Comparison of ENCODE assay signal across 8 mouse cellular contexts in the genomic region with DNA sequence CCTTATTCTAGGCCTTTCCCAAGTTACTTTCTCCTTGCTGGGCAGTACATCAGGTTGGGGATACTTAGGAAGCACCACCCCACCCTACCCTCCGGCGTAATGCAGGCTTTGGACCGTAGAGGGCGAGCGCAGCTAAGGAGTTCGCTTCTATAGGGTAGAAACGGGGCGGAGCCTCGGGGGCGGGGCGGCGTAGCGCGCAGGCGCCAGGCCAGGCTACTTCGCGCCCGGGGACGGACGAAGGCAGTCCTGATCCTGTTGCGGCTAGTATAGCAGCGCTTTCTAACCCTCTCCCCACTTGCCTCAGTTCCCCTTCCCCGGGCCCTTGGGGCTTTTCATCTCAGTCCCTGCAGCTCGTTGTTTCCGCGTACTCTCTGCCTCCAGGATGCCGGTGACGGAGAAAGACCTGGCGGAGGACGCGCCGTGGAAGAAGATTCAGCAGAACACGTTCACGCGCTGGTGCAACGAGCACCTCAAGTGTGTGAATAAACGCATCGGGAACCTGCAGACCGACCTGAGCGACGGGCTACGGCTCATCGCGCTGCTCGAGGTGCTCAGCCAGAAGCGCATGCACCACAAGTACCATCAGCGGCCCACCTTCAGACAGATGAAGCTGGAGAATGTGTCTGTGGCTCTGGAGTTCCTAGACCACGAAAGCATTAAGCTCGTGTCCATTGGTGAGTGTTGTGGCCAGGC. TPM values are rescaled to one million over a fixed set of nuclear protein-coding genes. Genes with fewer than 3 reads are reported as not detected.
A peak's percentile ranks its signal among the peaks of the same experiment; 100 is the strongest.
DNase-seq lines count a peak whose midpoint lies in the region; ATAC-seq lines count a peak whose summit lies in the region.

Gene Flnb, plus strand, starts transcription at position 188 of the 693 bp plus-strand sequence.

- peaks cover 35% of the 10 kb centered on the region for H3K4me1 ChIP-seq in intestine, embryonic 16.5 days (ENCODE audit: control insufficient read depth, insufficient read depth, low read length)

- no peaks in the 10 kb centered on the region for H3K27me3 ChIP-seq in intestine, embryonic 16.5 days (replicated peaks; ENCODE audit: control insufficient read depth, insufficient read depth, low read length)

- peak within 1 kb of the TSS; percentile 86 for H3K9ac ChIP-seq in intestine, embryonic 16.5 days (ENCODE audit: low read depth, low read length)

- H3K4me2 ChIP-seq in intestine, embryonic 16.5 days (ENCODE audit: low read depth, low read length): peak within 1 kb of the TSS; percentile 79

- no peaks in the 10 kb centered on the region for H3K9me3 ChIP-seq in intestine, embryonic 16.5 days (ENCODE audit: control insufficient read depth, low read length)

- H3K36me3 ChIP-seq in intestine, embryonic 16.5 days (ENCODE audit: control insufficient read depth, insufficient read depth, low read length): no peaks in the 10 kb centered on the region

- peak; percentile 94 for ATAC-seq in intestine, embryonic 16.5 days

- H3K27ac ChIP-seq in intestine, embryonic 16.5 days (ENCODE audit: low read length): peak within 1 kb of the TSS; percentile 86

- DNase-seq in adrenal gland, postnatal 10 days: peak; percentile 99
- DNase-seq in embryo, embryonic 11.5 days (ENCODE audit: low read depth, low spot score): peak; percentile 93
- no peak for DNase-seq in gonadal fat pad, adult 2 months (ENCODE audit: low read depth)
- peak; percentile 96 to 98 for DNase-seq in left cerebral cortex, postnatal 25 days (ENCODE audit: low spot score in 2 of 2)
- peak; percentile 96 for DNase-seq in mesoderm, embryonic 11.5 days (ENCODE audit: low read depth, low spot score)
- peak; percentile 96 for DNase-seq in right cerebral cortex, postnatal 25 days
- peak; percentile 96 to 98 for DNase-seq in urinary bladder, postnatal 36 days (ENCODE audit: low spot score in 2 of 2)

- WGBS in intestine, embryonic 16.5 days: under 1% methylated on average over 49 of the region's 49 CpGs

- H3K4me3 ChIP-seq in intestine, embryonic 16.5 days (ENCODE audit: low read length): peak within 1 kb of the TSS; percentile 82

- intact Hi-C loops in left cerebral cortex, postnatal 25 days (cut with DNase I): loop anchor here (1.0 to 2.0 kb wide), 6 partner anchors 37 to 179 kb away; no protein-coding TSS in a partner anchor

RNA-seq across cellular contexts. Expression of gene Flnb, which starts in this region (rescaled TPM):
- total RNA-seq in adrenal gland, postnatal 10 days (2021): 10 to 100 TPM; 43.6 to 52.7 TPM
- 37.8 and 37.9 TPM in 2 replicates for polyA plus RNA-seq in gonadal fat pad, adult 2 months (2012; rRNA removed)
- 14.7 and 17.0 TPM in 2 replicates for polyA plus RNA-seq in intestine, embryonic 16.5 days (2015; fragmentation: Nextera tagmentation; extraction: Ambion mirVana)
- total RNA-seq in left cerebral cortex, postnatal 25 days (2021): 10 to 100 TPM; 30.6 to 44.1 TPM
